In genomic region chr2:34225470-34225869, GRCm38 (mm10) we compare ENCODE assay signal across 15 mouse cellular contexts.
"Had no signal": no experiment of that assay in that cellular context is flagged by ENCODE, and none has a peak within 500 bp of the region (broad histone marks: within the 10 kb centered on the region; RNA-seq: fewer than 3 reads in every experiment).

No protein-coding gene starts in this region.

- H3K27me3 ChIP-seq: liver, embryonic 13.5 days; neural tube, embryonic 13.5 days had no signal

- H3K4me1 ChIP-seq: liver, embryonic 13.5 days had no signal

- H3K4me2 ChIP-seq: limb, embryonic 12.5 days; liver, embryonic 13.5 days; neural tube, embryonic 13.5 days had no signal

- H3K36me3 ChIP-seq: limb, embryonic 12.5 days had no signal

- H3K9ac ChIP-seq: limb, embryonic 12.5 days; liver, embryonic 13.5 days; liver, postnatal 0 days; neural tube, embryonic 13.5 days had no signal

- ATAC-seq: liver, postnatal 0 days; lung, postnatal 0 days had no signal

- H3K9me3 ChIP-seq: limb, embryonic 12.5 days; liver, embryonic 13.5 days; neural tube, embryonic 13.5 days had no signal

- H3K27ac ChIP-seq: layer of hippocampus, adult 2 months; limb, embryonic 12.5 days; liver, embryonic 13.5 days; neural tube, embryonic 13.5 days had no signal

- H3K4me3 ChIP-seq: layer of hippocampus, adult 2 months; limb, embryonic 12.5 days; liver, embryonic 13.5 days; neural tube, embryonic 13.5 days had no signal

- DNase-seq: kidney, postnatal 10 days; kidney, postnatal 4 days; liver; liver, embryonic 13.5 days; liver, postnatal 0 days; lung, postnatal 36 days; retina, postnatal 1 day; right cerebral cortex, postnatal 4 days; spleen, adult 18-20 months; thymus, adult 18-20 months; thymus, postnatal 14 days had no signal
